Mouse (Mus musculus) lung, postnatal 0 days (tissue): Measurements from ENCODE around the gene Cited2.

ENCODE experiments used
- CTCF ChIP-seq: IDR thresholded peaks from 2 replicates; pipeline ENCODE4 v1.5.1; 2016; ENCODE audit warnings: antibody characterized with exemption, mild to moderate bottlenecking
- EP300 ChIP-seq: IDR thresholded peaks from 2 replicates; pipeline ENCODE4 v1.6.1; 2016; ENCODE audit warnings: antibody characterized with exemption, mild to moderate bottlenecking, control low read depth

DNA sequence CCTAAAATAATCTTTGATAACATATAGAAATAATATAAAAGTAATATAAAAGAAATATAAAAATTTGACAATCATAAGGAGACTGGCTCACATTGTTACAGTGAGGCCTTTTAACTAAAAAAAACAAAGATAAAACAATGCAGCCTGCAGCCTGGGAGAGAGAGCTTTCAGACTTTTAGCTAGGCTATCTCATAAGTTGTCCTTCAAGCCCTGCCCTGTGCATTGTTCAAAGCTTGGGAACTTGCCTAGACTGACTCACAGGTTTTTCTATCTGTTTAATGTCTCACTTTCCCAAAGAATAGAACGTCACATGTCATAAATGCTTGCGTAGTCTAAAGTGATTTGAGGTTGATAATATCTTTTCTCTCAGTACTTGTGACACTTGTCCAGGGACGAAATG is 36.8 kb downstream of the Cited2 start:
- TF ChIP-seq CTCF (no peak), EP300 (no peak)
